Mouse (Mus musculus): ENCODE measurements around the gene Prss21. TPM values are rescaled to one million over a fixed set of nuclear protein-coding genes. Genes with fewer than 3 reads are reported as not detected.

Prss21 gene
- polyA plus RNA-seq, 1 experiment from 2014 or later, result not detected

DNA sequence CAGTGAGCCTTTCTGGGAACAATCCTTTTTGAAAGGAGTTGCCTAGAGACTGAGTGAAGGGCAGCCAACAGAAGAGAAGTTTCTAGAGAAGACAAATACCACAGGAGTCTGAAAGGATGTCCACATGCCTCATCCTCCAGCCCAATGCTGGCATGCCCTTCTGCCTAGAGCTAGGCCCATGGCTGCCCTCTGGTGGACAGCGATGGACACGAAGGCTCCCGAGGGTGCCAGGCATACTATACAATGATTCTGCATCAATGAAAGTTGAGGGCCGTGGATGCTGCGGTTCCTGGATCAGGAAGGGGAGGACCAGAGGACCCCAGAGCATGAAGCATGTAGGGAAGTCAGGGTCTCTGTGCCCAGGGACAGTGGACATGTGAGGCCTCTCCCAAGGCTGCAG is 14.6 kb upstream of the Prss21 start:
- H3K9ac ChIP-seq (ENCODE audit: low read length), result no peak overlapping the region
- no peak overlapping the region; the same call in 1 of the 2 replicates for H3K27ac ChIP-seq (ENCODE audit: low read length)
- ATAC-seq (ENCODE audit: insufficient read depth, low FRiP score), result 0 out of 2 replicates have a peak, but pooled peaks have one; percentile 30
- 38% methylated on average over 5 of the region's 5 CpGs for WGBS
- H3K4me2 ChIP-seq (ENCODE audit: low read depth, low read length), result no peak overlapping the region
- H3K4me3 ChIP-seq (replicated peaks; ENCODE audit: low read length), result no peak overlapping the region
- H3K9me3 ChIP-seq (replicated peaks; ENCODE audit: control insufficient read depth, low read length), result no peaks in the 10 kb centered on the region
- H3K27me3 ChIP-seq (ENCODE audit: control insufficient read depth, insufficient read depth, low read length), result no peaks in the 10 kb centered on the region
- H3K4me1 ChIP-seq (ENCODE audit: control insufficient read depth, insufficient read depth, low read length), result no peaks in the 10 kb centered on the region
- H3K36me3 ChIP-seq (ENCODE audit: control insufficient read depth, insufficient read depth, low read length), result no peaks in the 10 kb centered on the region

DNA sequence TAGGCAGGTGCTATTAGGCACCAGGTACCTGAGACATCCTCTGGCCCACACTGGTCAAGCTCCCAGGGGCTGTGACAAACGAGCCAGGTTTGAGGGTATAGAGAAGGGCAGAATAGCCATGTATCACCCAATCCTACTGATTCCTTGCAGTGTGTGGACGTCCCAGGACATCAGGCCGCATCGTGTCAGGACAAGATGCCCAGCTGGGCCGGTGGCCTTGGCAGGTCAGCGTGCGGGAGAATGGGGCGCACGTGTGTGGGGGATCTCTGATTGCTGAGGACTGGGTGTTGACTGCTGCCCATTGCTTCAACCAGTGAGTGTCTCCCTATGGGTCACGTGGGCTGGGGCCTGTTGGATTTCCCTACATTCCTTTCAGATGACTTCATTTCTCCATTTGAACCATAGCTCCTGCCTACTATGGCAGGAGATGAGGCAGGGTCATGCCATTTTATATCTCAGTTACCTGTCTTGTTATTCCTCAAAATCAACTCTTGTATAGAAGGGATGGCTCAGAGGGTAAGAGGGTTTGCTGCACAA is 13.6 kb upstream of the Prss21 start:
- H3K36me3 ChIP-seq (ENCODE audit: control insufficient read depth, insufficient read depth, low read length), result no peaks in the 10 kb centered on the region
- no peaks in the 10 kb centered on the region for H3K27me3 ChIP-seq (ENCODE audit: control insufficient read depth, insufficient read depth, low read length)
- WGBS, result 88% methylated on average over 10 of the region's 10 CpGs
- H3K27ac ChIP-seq (ENCODE audit: low read length), result no peak overlapping the region
- no peak overlapping the region for H3K9ac ChIP-seq (ENCODE audit: low read length)
- H3K9me3 ChIP-seq (replicated peaks; ENCODE audit: control insufficient read depth, low read length), result no peaks in the 10 kb centered on the region
- no peak overlapping the region for H3K4me3 ChIP-seq (replicated peaks; ENCODE audit: low read length)
- H3K4me1 ChIP-seq (ENCODE audit: control insufficient read depth, insufficient read depth, low read length), result peaks cover 2% of the 10 kb centered on the region; the same call in 1 of the 2 replicates
- H3K4me2 ChIP-seq (ENCODE audit: low read depth, low read length), result no peak overlapping the region
- ATAC-seq (ENCODE audit: insufficient read depth, low FRiP score), result no peak

DNA sequence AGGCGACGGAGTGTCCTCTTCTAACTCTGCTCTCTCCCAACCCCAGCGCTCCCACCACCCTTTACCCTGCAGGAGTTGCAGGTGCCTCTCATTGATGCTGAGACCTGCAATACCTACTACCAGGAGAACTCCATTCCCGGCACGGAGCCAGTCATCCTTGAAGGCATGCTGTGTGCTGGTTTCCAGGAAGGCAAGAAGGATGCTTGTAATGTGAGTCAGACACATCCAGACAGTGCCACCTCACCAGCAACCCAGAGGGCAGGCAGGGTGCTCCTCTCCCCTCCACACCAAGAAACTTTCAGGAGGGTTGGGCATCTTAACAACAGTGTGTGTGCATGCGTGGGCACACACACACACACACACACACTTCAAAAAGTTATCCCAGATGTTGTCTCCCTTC is 10.7 kb upstream of the Prss21 start:
- no peak for ATAC-seq (ENCODE audit: insufficient read depth, low FRiP score)

DNA sequence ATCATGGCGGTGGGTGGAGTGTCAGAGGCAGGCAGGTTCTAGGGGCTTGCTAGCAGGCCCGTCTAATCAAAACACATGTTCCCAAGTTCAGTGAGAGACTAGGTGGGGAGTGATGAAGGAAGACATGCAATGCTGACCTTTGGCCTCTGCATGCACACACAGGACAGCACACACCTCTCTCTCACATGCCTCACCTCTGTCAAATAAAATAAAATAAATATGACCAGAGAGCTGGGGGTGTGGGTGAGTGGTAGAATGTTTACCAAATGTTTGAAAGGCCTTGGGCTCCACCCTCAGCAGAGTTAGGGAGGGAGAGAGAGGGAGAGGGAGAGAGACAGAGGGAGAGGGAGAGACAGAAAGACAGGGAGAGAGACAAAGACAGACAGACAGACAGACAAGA is 9.9 kb upstream of the Prss21 start:
- Histone ChIP-seq H3K27me3 (ENCODE audit: control insufficient read depth, insufficient read depth, low read length) (no peaks in the 10 kb centered on the region), H3K4me1 (ENCODE audit: control insufficient read depth, insufficient read depth, low read length) (peaks cover 2% of the 10 kb centered on the region; the same call in 1 of the 2 replicates), H3K36me3 (ENCODE audit: control insufficient read depth, insufficient read depth, low read length) (no peaks in the 10 kb centered on the region), H3K9me3 (replicated peaks; ENCODE audit: control insufficient read depth, low read length) (no peaks in the 10 kb centered on the region), H3K4me2 (ENCODE audit: low read depth, low read length) (no peak overlapping the region), H3K9ac (ENCODE audit: low read length) (no peak overlapping the region), H3K27ac (ENCODE audit: low read length) (peak overlapping the region; percentile 51), H3K4me3 (replicated peaks; ENCODE audit: low read length) (no peak overlapping the region)
- 42% methylated on average over 2 of the region's 2 CpGs for WGBS
- ATAC-seq (ENCODE audit: insufficient read depth, low FRiP score), result peak; percentile 71; the same call in 1 of the 2 replicates

More for the DNA sequence above, 10.7 kb upstream of the Prss21 start:
- no peak overlapping the region for H3K27ac ChIP-seq (ENCODE audit: low read length)
- H3K9ac ChIP-seq (ENCODE audit: low read length), result no peak overlapping the region
- peaks cover 2% of the 10 kb centered on the region; the same call in 1 of the 2 replicates for H3K4me1 ChIP-seq (ENCODE audit: control insufficient read depth, insufficient read depth, low read length)
- H3K4me2 ChIP-seq (ENCODE audit: low read depth, low read length), result no peak overlapping the region
- no peaks in the 10 kb centered on the region for H3K36me3 ChIP-seq (ENCODE audit: control insufficient read depth, insufficient read depth, low read length)
- H3K9me3 ChIP-seq (replicated peaks; ENCODE audit: control insufficient read depth, low read length), result no peaks in the 10 kb centered on the region
- WGBS, result 87% methylated on average over 6 of the region's 6 CpGs
- no peaks in the 10 kb centered on the region for H3K27me3 ChIP-seq (ENCODE audit: control insufficient read depth, insufficient read depth, low read length)
- H3K4me3 ChIP-seq (replicated peaks; ENCODE audit: low read length), result no peak overlapping the region

DNA sequence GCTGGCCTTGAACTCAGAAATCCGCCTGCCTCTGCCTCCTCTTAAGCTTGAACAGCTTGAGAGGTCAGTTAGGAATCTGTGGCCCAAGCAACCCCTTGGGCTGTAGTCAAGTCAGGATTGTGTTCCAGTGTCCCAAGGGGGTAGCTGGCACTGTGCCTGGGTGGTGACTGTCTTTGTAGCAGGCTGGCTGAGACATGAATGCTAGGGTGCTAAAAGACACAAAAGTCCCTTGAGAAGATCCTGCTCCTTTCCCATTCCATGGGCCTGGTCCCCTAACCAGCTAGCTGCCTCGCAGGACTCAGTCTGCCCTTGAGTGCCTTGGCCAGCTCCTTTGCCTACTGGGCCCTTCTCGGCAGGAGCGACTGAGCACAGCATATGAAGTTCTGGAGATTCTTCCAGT is 4.9 kb upstream of the Prss21 start:
- 76% methylated on average over 4 of the region's 4 CpGs for WGBS
- Histone ChIP-seq H3K27me3 (ENCODE audit: control insufficient read depth, insufficient read depth, low read length) (no peaks in the 10 kb centered on the region), H3K9me3 (replicated peaks; ENCODE audit: control insufficient read depth, low read length) (0 out of 2 replicates have a peak, but pooled peaks cover 4% of the 10 kb centered on the region), H3K4me2 (ENCODE audit: low read depth, low read length) (no peak overlapping the region), H3K4me1 (ENCODE audit: control insufficient read depth, insufficient read depth, low read length) (peaks cover 2% of the 10 kb centered on the region; the same call in 1 of the 2 replicates), H3K4me3 (replicated peaks; ENCODE audit: low read length) (no peak overlapping the region), H3K36me3 (ENCODE audit: control insufficient read depth, insufficient read depth, low read length) (no peaks in the 10 kb centered on the region), H3K27ac (ENCODE audit: low read length) (no peak overlapping the region), H3K9ac (ENCODE audit: low read length) (no peak overlapping the region)
- ATAC-seq (ENCODE audit: insufficient read depth, low FRiP score), result no peak

DNA sequence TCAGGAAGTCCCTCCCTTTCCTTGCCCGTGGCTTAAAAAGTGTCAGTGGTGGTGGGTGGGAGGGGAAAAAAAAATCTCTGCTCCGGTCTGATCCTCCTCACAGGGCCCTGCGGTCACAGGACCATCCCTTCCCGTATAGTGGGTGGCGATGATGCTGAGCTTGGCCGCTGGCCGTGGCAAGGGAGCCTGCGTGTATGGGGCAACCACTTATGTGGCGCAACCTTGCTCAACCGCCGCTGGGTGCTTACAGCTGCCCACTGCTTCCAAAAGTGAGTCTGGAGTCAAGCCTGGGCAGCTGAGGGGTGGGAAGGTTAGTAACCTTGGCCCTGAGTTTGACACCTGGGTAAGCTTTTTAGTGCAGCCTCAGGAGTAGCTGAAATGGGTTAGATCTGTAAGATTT is 657 bp downstream of the Prss21 start:
- no peak overlapping the region for H3K4me3 ChIP-seq (replicated peaks; ENCODE audit: low read length)
- H3K36me3 ChIP-seq (ENCODE audit: control insufficient read depth, insufficient read depth, low read length), result no peaks in the 10 kb centered on the region
- H3K9ac ChIP-seq (ENCODE audit: low read length), result no peak overlapping the region
- H3K4me1 ChIP-seq (ENCODE audit: control insufficient read depth, insufficient read depth, low read length), result no peaks in the 10 kb centered on the region
- 0 out of 2 replicates have a peak, but pooled peaks cover 4% of the 10 kb centered on the region for H3K9me3 ChIP-seq (replicated peaks; ENCODE audit: control insufficient read depth, low read length)
- no peak for ATAC-seq (ENCODE audit: insufficient read depth, low FRiP score)
- no peak overlapping the region for H3K4me2 ChIP-seq (ENCODE audit: low read depth, low read length)
- H3K27ac ChIP-seq (ENCODE audit: low read length), result no peak overlapping the region
- no peaks in the 10 kb centered on the region for H3K27me3 ChIP-seq (ENCODE audit: control insufficient read depth, insufficient read depth, low read length)
- whole genome bisulfite sequencing, result 82% methylated on average over 11 of the region's 11 CpGs

DNA sequence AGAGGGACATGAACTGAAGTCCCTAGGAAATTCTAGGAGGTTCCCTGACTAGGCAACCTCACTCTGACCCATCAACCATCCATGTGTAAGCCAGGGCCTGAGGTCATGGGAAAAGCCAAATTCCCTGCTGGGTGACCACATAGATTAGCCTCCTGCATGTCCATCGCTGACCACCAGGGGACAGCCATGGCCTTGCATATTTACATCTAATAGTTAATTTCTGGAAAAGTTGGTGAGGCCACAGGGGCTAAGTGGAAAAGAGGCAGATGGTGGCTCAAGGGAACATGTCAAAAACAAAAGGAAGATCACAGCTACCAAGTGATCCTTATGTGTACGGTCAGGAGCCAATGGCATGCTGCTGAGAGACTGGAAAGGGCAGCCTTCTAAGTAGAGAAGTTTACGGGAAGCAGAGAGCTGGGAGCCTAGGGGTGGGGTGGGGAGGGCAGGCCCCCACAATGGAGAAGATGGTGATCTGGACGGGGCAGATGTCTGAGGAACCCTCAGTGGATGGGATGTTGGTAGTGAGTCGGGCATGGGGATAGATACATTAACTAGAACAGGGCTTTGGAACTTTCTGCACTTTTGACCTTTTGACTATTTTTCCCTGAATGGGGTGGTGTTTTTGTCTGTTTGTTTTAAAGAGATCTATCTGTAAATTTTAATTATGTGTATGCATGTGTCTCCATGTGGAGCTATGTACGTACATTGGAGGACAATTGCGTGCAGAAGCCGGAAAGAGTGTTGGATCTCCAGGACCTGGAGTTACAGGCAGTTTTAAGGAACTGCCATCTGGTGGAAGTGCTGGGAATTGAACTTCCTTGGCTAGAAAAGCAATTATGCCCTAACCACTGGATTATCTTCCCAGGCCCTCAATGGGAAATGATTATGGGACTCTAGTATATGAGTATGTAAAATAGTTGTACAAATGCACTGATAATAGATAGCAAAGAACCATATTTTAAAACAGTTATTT is 6.3 kb downstream of the Prss21 start:
- ATAC-seq (ENCODE audit: insufficient read depth, low FRiP score), result no peak
- H3K27me3 ChIP-seq (ENCODE audit: control insufficient read depth, insufficient read depth, low read length), result no peaks in the 10 kb centered on the region
- H3K9ac ChIP-seq (ENCODE audit: low read length), result no peak overlapping the region
- no peaks in the 10 kb centered on the region for H3K36me3 ChIP-seq (ENCODE audit: control insufficient read depth, insufficient read depth, low read length)
- H3K4me2 ChIP-seq (ENCODE audit: low read depth, low read length), result no peak overlapping the region
- 40% methylated on average over 8 of the region's 8 CpGs for WGBS
- no peak overlapping the region for H3K4me3 ChIP-seq (replicated peaks; ENCODE audit: low read length)
- no peak overlapping the region for H3K27ac ChIP-seq (ENCODE audit: low read length)
- no peaks in the 10 kb centered on the region for H3K9me3 ChIP-seq (replicated peaks; ENCODE audit: control insufficient read depth, low read length)
- H3K4me1 ChIP-seq (ENCODE audit: control insufficient read depth, insufficient read depth, low read length), result no peaks in the 10 kb centered on the region

DNA sequence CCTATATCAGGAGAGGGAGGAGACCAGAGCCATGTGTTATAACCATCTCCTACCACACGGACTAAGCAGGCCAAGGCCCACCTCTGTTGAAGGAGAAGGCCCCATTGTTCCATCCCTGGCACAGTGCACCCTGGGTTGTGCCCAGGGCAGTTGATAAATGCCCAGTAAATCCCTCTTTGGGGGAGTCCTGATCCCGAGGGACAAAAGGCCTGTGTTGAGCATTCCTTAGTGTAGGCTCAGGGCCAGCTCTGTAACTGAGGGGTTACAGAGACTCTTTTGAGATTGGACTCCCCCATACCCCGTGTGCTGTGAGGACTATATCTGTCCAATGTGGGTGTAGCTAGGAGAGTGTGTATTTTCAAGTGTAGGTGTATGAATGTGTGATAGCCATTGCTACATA is 8.9 kb downstream of the Prss21 start:
- H3K27me3 ChIP-seq (ENCODE audit: control insufficient read depth, insufficient read depth, low read length), result no peaks in the 10 kb centered on the region
- no peak overlapping the region for H3K9ac ChIP-seq (ENCODE audit: low read length)
- H3K4me1 ChIP-seq (ENCODE audit: control insufficient read depth, insufficient read depth, low read length), result no peaks in the 10 kb centered on the region
- no peak overlapping the region for H3K4me2 ChIP-seq (ENCODE audit: low read depth, low read length)
- no peak overlapping the region for H3K4me3 ChIP-seq (replicated peaks; ENCODE audit: low read length)
- 54% methylated on average over 3 of the region's 3 CpGs for WGBS
- no peaks in the 10 kb centered on the region for H3K9me3 ChIP-seq (replicated peaks; ENCODE audit: control insufficient read depth, low read length)
- H3K27ac ChIP-seq (ENCODE audit: low read length), result no peak overlapping the region
- ATAC-seq (ENCODE audit: insufficient read depth, low FRiP score), result peak; percentile 68; the same call in 1 of the 2 replicates
- H3K36me3 ChIP-seq (ENCODE audit: control insufficient read depth, insufficient read depth, low read length), result no peaks in the 10 kb centered on the region

DNA sequence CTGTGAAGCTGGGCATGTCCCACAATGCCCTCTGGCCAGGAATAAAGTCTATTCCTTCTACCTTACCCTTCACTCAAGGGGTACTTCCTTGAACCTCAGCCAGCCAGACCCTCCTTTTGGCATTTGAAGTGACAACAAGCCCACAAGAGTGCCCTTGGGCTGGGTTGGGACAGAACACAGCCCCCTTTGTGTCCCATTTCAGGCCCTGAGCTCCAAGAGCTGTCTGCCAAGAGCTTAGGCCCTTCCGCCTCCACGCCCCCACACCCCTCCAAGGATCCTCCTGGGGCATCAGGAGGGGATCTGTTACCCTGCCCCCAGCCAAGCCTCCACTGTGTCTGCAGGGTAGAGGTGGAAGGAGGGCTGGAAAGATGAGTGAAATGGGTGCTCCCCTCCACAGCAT is 9.3 kb downstream of the Prss21 start:
- ATAC-seq (ENCODE audit: insufficient read depth, low FRiP score), result peak; percentile 42; the same call in 1 of the 2 replicates
- Histone ChIP-seq H3K4me3 (replicated peaks; ENCODE audit: low read length) (no peak overlapping the region), H3K9me3 (replicated peaks; ENCODE audit: control insufficient read depth, low read length) (no peaks in the 10 kb centered on the region), H3K9ac (ENCODE audit: low read length) (no peak overlapping the region), H3K4me1 (ENCODE audit: control insufficient read depth, insufficient read depth, low read length) (no peaks in the 10 kb centered on the region), H3K36me3 (ENCODE audit: control insufficient read depth, insufficient read depth, low read length) (no peaks in the 10 kb centered on the region), H3K27me3 (ENCODE audit: control insufficient read depth, insufficient read depth, low read length) (no peaks in the 10 kb centered on the region), H3K27ac (ENCODE audit: low read length) (no peak overlapping the region), H3K4me2 (ENCODE audit: low read depth, low read length) (no peak overlapping the region)
- WGBS, result 86% methylated on average over 2 of the region's 2 CpGs
